15 mouse cellular contexts compared by ENCODE assay signal in genomic region chr10:92225818-92226217, GRCm38 (mm10).
DNase-seq lines count a peak whose midpoint lies in the region; ATAC-seq and TF ChIP-seq lines count a peak whose summit lies in the region.
"Had no signal": no experiment of that assay in that cellular context is flagged by ENCODE, and none has a peak within 500 bp of the region (broad histone marks: within the 10 kb centered on the region; RNA-seq: fewer than 3 reads in every experiment).

No protein-coding gene starts in this region.

- H3K9ac ChIP-seq in hindbrain, embryonic 11.5 days (ENCODE audit: low read depth, low read length): no peak overlapping the region
- H3K9ac ChIP-seq in hindbrain, embryonic 12.5 days: no peak overlapping the region
- H3K9ac ChIP-seq in embryonic facial prominence, embryonic 14.5 days (ENCODE audit: low read depth, low read length): no peak overlapping the region
- H3K9ac ChIP-seq: embryonic facial prominence, embryonic 12.5 days; hindbrain, embryonic 13.5 days; liver, embryonic 14.5 days; neural tube, embryonic 13.5 days had no signal

- no peaks in the 10 kb centered on the region for H3K36me3 ChIP-seq in hindbrain, embryonic 11.5 days (ENCODE audit: control insufficient read depth, insufficient read depth, low read length)
- H3K36me3 ChIP-seq in hindbrain, embryonic 12.5 days: no peaks in the 10 kb centered on the region
- H3K36me3 ChIP-seq in embryonic facial prominence, embryonic 14.5 days (ENCODE audit: control insufficient read depth, insufficient read depth, low read length): no peaks in the 10 kb centered on the region
- H3K36me3 ChIP-seq: embryonic facial prominence, embryonic 12.5 days; heart, embryonic 10.5 days; hindbrain, embryonic 13.5 days; neural tube, embryonic 13.5 days had no signal

- no peak for TF ChIP-seq CTCF in lung, adult 2 months (IDR thresholded peaks at IDR 0.05; ENCODE audit: insufficient read depth, low read length)

- H3K4me1 ChIP-seq in hindbrain, embryonic 11.5 days (replicated peaks; ENCODE audit: control insufficient read depth, insufficient read depth, low read length): no peaks in the 10 kb centered on the region
- no peaks in the 10 kb centered on the region for H3K4me1 ChIP-seq in hindbrain, embryonic 12.5 days
- H3K4me1 ChIP-seq in lung, adult 2 months (ENCODE audit: control insufficient read depth, insufficient read depth, low read length): no peaks in the 10 kb centered on the region
- no peaks in the 10 kb centered on the region for H3K4me1 ChIP-seq in embryonic facial prominence, embryonic 14.5 days (ENCODE audit: control insufficient read depth, insufficient read depth, low read length)
- H3K4me1 ChIP-seq: embryonic facial prominence, embryonic 12.5 days; heart, embryonic 10.5 days; hindbrain, embryonic 13.5 days; neural tube, embryonic 13.5 days had no signal

- 75% methylated on average over 4 of the region's 4 CpGs for WGBS in hindbrain, embryonic 11.5 days
- WGBS in hindbrain, embryonic 12.5 days: 78% methylated on average over 4 of the region's 4 CpGs
- 73% methylated on average over 4 of the region's 4 CpGs for WGBS in lung, adult 2 months
- 49% methylated on average over 4 of the region's 4 CpGs for WGBS in embryonic facial prominence, embryonic 14.5 days

- H3K27me3 ChIP-seq in hindbrain, embryonic 11.5 days (ENCODE audit: control insufficient read depth, insufficient read depth, low read length): no peaks in the 10 kb centered on the region
- H3K27me3 ChIP-seq in hindbrain, embryonic 12.5 days: no peaks in the 10 kb centered on the region
- no peaks in the 10 kb centered on the region for H3K27me3 ChIP-seq in embryonic facial prominence, embryonic 14.5 days (replicated peaks; ENCODE audit: control insufficient read depth, insufficient read depth, low read length)
- H3K27me3 ChIP-seq: embryonic facial prominence, embryonic 12.5 days; hindbrain, embryonic 13.5 days; neural tube, embryonic 13.5 days had no signal

- H3K27ac ChIP-seq in hindbrain, embryonic 11.5 days (ENCODE audit: low read depth, low read length): no peak overlapping the region
- H3K27ac ChIP-seq in hindbrain, embryonic 12.5 days: no peak overlapping the region
- no peak overlapping the region for H3K27ac ChIP-seq in embryonic facial prominence, embryonic 14.5 days (replicated peaks; ENCODE audit: low read depth, low read length)
- H3K27ac ChIP-seq: embryonic facial prominence, embryonic 12.5 days; heart, embryonic 10.5 days; hindbrain, embryonic 13.5 days; liver, embryonic 14.5 days; neural tube, embryonic 13.5 days had no signal

- no peak for ATAC-seq in hindbrain, embryonic 11.5 days (ENCODE audit: low FRiP score)
- ATAC-seq in hindbrain, embryonic 12.5 days (ENCODE audit: low FRiP score): no peak
- ATAC-seq in embryonic facial prominence, embryonic 14.5 days (ENCODE audit: low read depth): no peak
- no peak for ATAC-seq in erythroid progenitor cell, adult 5-6 weeks (replicated peaks; ENCODE audit: low FRiP score, poor library complexity, severe bottlenecking)
- ATAC-seq: CD4-positive, CD25-positive, alpha-beta regulatory T cell, adult 4 months had no signal

- no peak overlapping the region for H3K4me2 ChIP-seq in hindbrain, embryonic 11.5 days (replicated peaks; ENCODE audit: low read depth, low read length)
- no peak overlapping the region for H3K4me2 ChIP-seq in hindbrain, embryonic 12.5 days (replicated peaks)
- H3K4me2 ChIP-seq in embryonic facial prominence, embryonic 14.5 days (ENCODE audit: low read depth, low read length): no peak overlapping the region
- H3K4me2 ChIP-seq: embryonic facial prominence, embryonic 12.5 days; hindbrain, embryonic 13.5 days; neural tube, embryonic 13.5 days had no signal

- no peak for TF ChIP-seq POLR2A in lung, adult 2 months (IDR thresholded peaks at IDR 0.05; ENCODE audit: borderline replicate concordance, extremely low read depth, low read depth, low read length)

- H3K9me3 ChIP-seq in hindbrain, embryonic 11.5 days (ENCODE audit: control insufficient read depth, low read length): no peaks in the 10 kb centered on the region
- no peaks in the 10 kb centered on the region for H3K9me3 ChIP-seq in hindbrain, embryonic 12.5 days (replicated peaks)
- H3K9me3 ChIP-seq in embryonic facial prominence, embryonic 14.5 days (ENCODE audit: control insufficient read depth, low read length): no peaks in the 10 kb centered on the region
- H3K9me3 ChIP-seq: embryonic facial prominence, embryonic 12.5 days; heart, embryonic 10.5 days; hindbrain, embryonic 13.5 days; neural tube, embryonic 13.5 days had no signal

- no peak overlapping the region for H3K4me3 ChIP-seq in hindbrain, embryonic 11.5 days (ENCODE audit: low read depth, low read length)
- H3K4me3 ChIP-seq in hindbrain, embryonic 12.5 days: no peak overlapping the region
- H3K4me3 ChIP-seq in lung, adult 2 months (replicated peaks; ENCODE audit: extremely low read depth, low read depth, low read length): no peak overlapping the region
- no peak overlapping the region for H3K4me3 ChIP-seq in embryonic facial prominence, embryonic 14.5 days (ENCODE audit: low read depth, low read length)
- H3K4me3 ChIP-seq: embryonic facial prominence, embryonic 12.5 days; heart, embryonic 10.5 days; hindbrain, embryonic 13.5 days; neural tube, embryonic 13.5 days had no signal

- peak; percentile 10 for DNase-seq in hindbrain, embryonic 11.5 days (ENCODE audit: low spot score)
- peak; percentile 1 for DNase-seq in lung, postnatal 10 days
- DNase-seq in lung, adult 2 months: no peak
- peak; percentile 35 for DNase-seq in ZHBTc4 (ENCODE audit: low read depth, low spot score)
- peak; percentile 10 for DNase-seq in embryonic facial prominence, embryonic 14.5 days (ENCODE audit: low spot score)
- DNase-seq: adrenal gland, postnatal 10 days; kidney, postnatal 14 days had no signal
